Mouse (Mus musculus): ENCODE results near the gene Bex3.

Gene Bex3

DNA sequence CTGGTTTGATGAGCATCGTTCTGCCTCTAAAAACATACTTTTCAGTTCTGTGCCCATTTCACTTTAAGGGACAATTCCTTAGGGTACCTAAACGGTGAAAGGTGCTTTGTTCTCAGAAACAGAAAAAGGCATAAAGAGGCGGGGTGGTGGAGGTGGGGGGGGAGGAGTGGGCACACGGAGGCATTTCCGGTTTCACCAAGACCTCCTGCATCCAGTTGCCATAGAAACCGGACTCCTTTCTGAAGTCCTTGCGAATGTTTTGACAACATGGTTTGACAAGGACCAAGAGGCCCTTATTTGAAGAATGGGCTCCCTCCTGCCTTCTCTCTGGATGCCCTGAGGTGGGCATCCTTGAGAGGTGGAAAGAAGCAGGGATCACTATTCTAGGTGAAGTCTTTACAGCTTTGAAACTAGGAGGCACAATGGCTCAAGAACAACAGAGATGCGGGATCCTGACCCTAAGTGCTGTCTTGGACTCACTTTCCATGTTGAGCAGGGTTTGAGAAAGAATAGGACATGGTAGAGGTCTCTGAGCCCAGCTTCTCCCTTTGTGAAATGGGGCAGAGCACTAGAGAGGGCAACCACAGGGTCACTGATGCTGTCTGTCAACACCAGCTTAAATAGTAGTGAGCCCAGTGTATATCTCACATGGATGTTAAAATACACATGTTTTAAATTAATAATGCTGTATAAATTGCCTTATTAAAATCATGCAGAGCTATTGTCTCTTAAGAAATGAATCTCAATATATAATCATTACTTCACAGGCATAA lies 43.9 kb downstream of the Bex3 start:
- no peak for DNase-seq (ENCODE audit: low read depth, low spot score)

DNA sequence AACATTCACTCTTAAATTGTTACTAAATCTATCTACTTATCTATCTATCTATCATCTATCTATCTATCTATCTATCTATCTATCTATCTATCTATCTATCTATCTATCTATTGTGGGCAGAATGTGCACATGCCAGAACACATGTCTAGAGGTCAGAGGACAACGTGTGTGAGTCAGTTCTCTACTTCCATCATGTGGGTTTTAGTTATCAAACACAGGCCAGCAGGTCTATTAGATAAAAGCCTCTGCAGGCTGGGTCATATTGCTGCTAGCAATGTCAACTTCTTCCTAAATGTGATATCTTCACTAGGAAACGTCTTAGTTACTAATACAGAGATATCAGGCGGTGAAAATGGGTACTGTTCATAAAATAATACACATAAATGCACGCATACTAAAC lies 49.9 kb downstream of the Bex3 start:
- no peak for DNase-seq (ENCODE audit: low read depth, low spot score)

Data from brain, embryonic 18.5 days (tissue).